Mouse (Mus musculus): ENCODE results near the gene Slc46a1.
A peak's percentile ranks its signal among the peaks of the same experiment; 100 is the strongest.

The Slc46a1 gene

GRCm38 (mm10) chr11:78455308-78455707, 10.2 kb upstream of the Slc46a1 start:
- peak; percentile 67 for DNase-seq (ENCODE audit: low read depth)

GRCm38 (mm10) chr11:78458740-78459139, 6.8 kb upstream of the Slc46a1 start:
- no peak for DNase-seq (ENCODE audit: low read depth)

GRCm38 (mm10) chr11:78461894-78462293, 3.6 kb upstream of the Slc46a1 start:
- peak; percentile 48 for DNase-seq (ENCODE audit: low read depth)

- DNase-seq (ENCODE audit: low read depth), result no peak
These were observed 2.8 kb upstream of the Slc46a1 start for GRCm38 (mm10) chr11:78462669-78463068.

- no peak for DNase-seq (ENCODE audit: low read depth)
These were observed 2.0 kb upstream of the Slc46a1 start for GRCm38 (mm10) chr11:78463286-78464036.

GRCm38 (mm10) chr11:78465116-78465515, 381 bp upstream of the Slc46a1 start:
- no peak for DNase-seq (ENCODE audit: low read depth)

- no peak for DNase-seq (ENCODE audit: low read depth)
These were observed 880 bp downstream of the Slc46a1 start for GRCm38 (mm10) chr11:78466242-78466912.

- DNase-seq (ENCODE audit: low read depth), result no peak
These were observed 2.0 kb downstream of the Slc46a1 start for GRCm38 (mm10) chr11:78467515-78467914.

GRCm38 (mm10) chr11:78467932-78468331, 2.4 kb downstream of the Slc46a1 start:
- no peak for DNase-seq (ENCODE audit: low read depth)

GRCm38 (mm10) chr11:78471326-78472103, 6.0 kb downstream of the Slc46a1 start:
- DNase-seq (ENCODE audit: low read depth), result no peak

GRCm38 (mm10) chr11:78475289-78475688, 9.8 kb downstream of the Slc46a1 start:
- no peak for DNase-seq (ENCODE audit: low read depth)

GRCm38 (mm10) chr11:78483639-78484038, 18.1 kb downstream of the Slc46a1 start:
- no peak for DNase-seq (ENCODE audit: low read depth)

GRCm38 (mm10) chr11:78488168-78488567, 22.7 kb downstream of the Slc46a1 start:
- peak; percentile 75 for DNase-seq (ENCODE audit: low read depth)

GRCm38 (mm10) chr11:78490781-78491241, 25.3 kb downstream of the Slc46a1 start:
- DNase-seq (ENCODE audit: low read depth), result no peak

- DNase-seq (ENCODE audit: low read depth), result peak; percentile 69
These were observed 30.4 kb downstream of the Slc46a1 start for GRCm38 (mm10) chr11:78495904-78496303.

- no peak for DNase-seq (ENCODE audit: low read depth)
These were observed 31.6 kb downstream of the Slc46a1 start for GRCm38 (mm10) chr11:78497071-78497541.

GRCm38 (mm10) chr11:78497544-78498522, 32.3 kb downstream of the Slc46a1 start, which contains the start of gene Sarm1:
TSS of gene Sarm1 (minus strand) at chr11:78497754.
- peak; percentile 99 for DNase-seq (ENCODE audit: low read depth)

- no peak for DNase-seq (ENCODE audit: low read depth)
These were observed 33.5 kb downstream of the Slc46a1 start, which contains the start of gene Vtn for GRCm38 (mm10) chr11:78499004-78499403. TSS of gene Vtn (plus strand) at chr11:78499091.

GRCm38 (mm10) chr11:78499543-78499942, 34.0 kb downstream of the Slc46a1 start:
- DNase-seq (ENCODE audit: low read depth), result no peak

- DNase-seq (ENCODE audit: low read depth), result no peak
These were observed 35.2 kb downstream of the Slc46a1 start for GRCm38 (mm10) chr11:78500623-78501202.

- DNase-seq (ENCODE audit: low read depth), result no peak
These were observed 36.0 kb downstream of the Slc46a1 start for GRCm38 (mm10) chr11:78501529-78501928.
